Mouse (Mus musculus) lung, embryonic 15.5 days (tissue): ENCODE measurements around the gene Olfr1416. TPM values are rescaled to one million over a fixed set of nuclear protein-coding genes. Genes with fewer than 3 reads are reported as not detected.

Source experiments
- ATAC-seq: fragments of 200-750 bp; cut with Nextera tagmentation; 2 replicates; pipeline ENCODE4 v1.8.0; 2017; ENCODE audit warnings: moderate number of reproducible peaks, borderline replicate concordance; ENCODE audit not compliant: low FRiP score, low TSS enrichment; ENCODE audit errors: extremely low read depth
- H3K27ac ChIP-seq: fragments of 300-500 bp; sonication (generic); 2 replicates; pipeline ENCODE4 v1.5.1; 2015; ENCODE audit warnings: moderate library complexity, mild to moderate bottlenecking, inconsistent platforms
- H3K27me3 ChIP-seq: fragments of 300-500 bp; sonication (generic); 2 replicates; pipeline ENCODE4 v1.6.1; 2015; ENCODE audit warnings: inconsistent platforms
- H3K36me3 ChIP-seq: fragments of 300-500 bp; sonication (generic); 2 replicates; pipeline ENCODE4 v1.6.1; 2015; ENCODE audit warnings: inconsistent platforms
- H3K4me1 ChIP-seq: fragments of 300-500 bp; sonication (generic); 2 replicates; pipeline ENCODE4 v1.6.1; 2015; ENCODE audit warnings: inconsistent platforms
- H3K4me2 ChIP-seq: fragments of 300-500 bp; sonication (generic); 2 replicates; pipeline ENCODE4 v1.6.1; 2015; ENCODE audit warnings: inconsistent platforms, mild to moderate bottlenecking, moderate library complexity
- H3K4me3 ChIP-seq: fragments of 300-500 bp; sonication (generic); 2 replicates; pipeline ENCODE4 v1.5.1; 2015; ENCODE audit warnings: mild to moderate bottlenecking, inconsistent platforms
- H3K9ac ChIP-seq: fragments of 300-500 bp; sonication (generic); 2 replicates; pipeline ENCODE4 v1.6.1; 2015; ENCODE audit warnings: inconsistent platforms
- H3K9me3 ChIP-seq: fragments of 300-500 bp; sonication (generic); 2 replicates; pipeline ENCODE4 v1.6.1; 2016; ENCODE audit warnings: inconsistent platforms
- whole genome bisulfite sequencing: fragments of 180-500 bp; shearing (Covaris S2); methylation state at CpG from one replicate; pipeline ENCODE4 v1.1.7; 2015; 5-methylcytosine and 5-hydroxymethylcytosine counted together
- microRNA-seq: library from miRNA; unstranded; fragments of <30 nt; microRNA quantifications from one replicate; pipeline ENCODE4, GENCODE M21; 2016
- polyA plus RNA-seq: library from polyadenylated mRNA; unstranded; fragments of >200 nt; fragmentation: Nextera tagmentation; extraction: Ambion mirVana; gene quantifications from 2 replicates; pipeline ENCODE4 v1.2.1, GENCODE M21; 2015

Gene Olfr1416
- polyA plus RNA-seq, 1 experiment from 2014 or later = not detected

GRCm38 (mm10) chr1:92430991-92431390 lies 53.9 kb downstream of the Olfr1416 start:
- no peak overlapping the region for H3K9ac ChIP-seq
- no peak overlapping the region for H3K27ac ChIP-seq
- no peaks in the 10 kb centered on the region for H3K27me3 ChIP-seq
- ATAC-seq = no peak
- WGBS = 83% methylated on average over 1 of the region's 1 CpGs
- H3K36me3 ChIP-seq = no peaks in the 10 kb centered on the region
- no peak overlapping the region for H3K4me3 ChIP-seq
- no peaks in the 10 kb centered on the region for H3K9me3 ChIP-seq
- no peaks in the 10 kb centered on the region for H3K4me1 ChIP-seq
- H3K4me2 ChIP-seq = no peak overlapping the region

Small RNAs within 50 kb of the gene (microRNA-seq; reads per million reads assigned to microRNA genes)
- not detected for gene Mir6900

Other genes with a start within 250 kb of the Olfr1416 start
- gene Ndufa10, start 11.3 kb downstream of the Olfr1416 start, polyA plus RNA-seq = 272 and 278 TPM in 2 replicates
- gene Olfr1415, start 11.0 kb upstream of the Olfr1416 start, polyA plus RNA-seq = not detected in 2 replicates
- not detected in 2 replicates for gene Olfr1414, start 33.5 kb upstream of the Olfr1416 start, polyA plus RNA-seq
- gene Olfr1413, start 86.2 kb upstream of the Olfr1416 start, polyA plus RNA-seq = not detected in 2 replicates
- gene Olfr1412, start 100.7 kb upstream of the Olfr1416 start, polyA plus RNA-seq = not detected in 2 replicates
- not detected in 2 replicates for gene Olfr1411, start 109.3 kb upstream of the Olfr1416 start, polyA plus RNA-seq
- not detected in 2 replicates for gene Olfr1410, start 120.7 kb upstream of the Olfr1416 start, polyA plus RNA-seq
- gene Olfr12, start 132.7 kb upstream of the Olfr1416 start, polyA plus RNA-seq = not detected in 2 replicates
- gene Cops9, start 156.9 kb upstream of the Olfr1416 start, polyA plus RNA-seq = 354 and 385 TPM in 2 replicates
- gene Otos, start 163.7 kb upstream of the Olfr1416 start, polyA plus RNA-seq = 0.31 TPM in 1 of 2 replicates, not detected in the other